Mouse (Mus musculus) embryonic facial prominence, embryonic 14.5 days (tissue): ENCODE measurements around the gene Tprkb. TPM values are rescaled to one million over a fixed set of nuclear protein-coding genes. Genes with fewer than 3 reads are reported as not detected.
"Not testable (repeated sequence)": the region's sequence is repeated elsewhere in the genome, so short reads cannot be mapped to it uniquely, and the experiment has no call there.

Source experiments
- ATAC-seq: fragments of 200-750 bp; cut with Nextera tagmentation; 2 replicates; pipeline ENCODE4 v1.8.0; 2017; ENCODE audit warnings: low read depth, moderate number of reproducible peaks, moderate TSS enrichment
- DNase-seq: peaks from one replicate; pipeline ENCODE4 v3.0.0-alpha.2; 2015; ENCODE audit warnings: low spot score
- H3K27ac ChIP-seq: fragments of 300-500 bp; sonication (generic); replicated peaks from 2 replicates; pipeline ENCODE4 v1.5.1; 2014; ENCODE audit warnings: low read depth, mild to moderate bottlenecking, low read length, moderate library complexity
- H3K27me3 ChIP-seq: fragments of 300-500 bp; sonication (generic); replicated peaks from 2 replicates; pipeline ENCODE4 v1.6.1; 2014; ENCODE audit warnings: low read length; ENCODE audit not compliant: control insufficient read depth, insufficient read depth
- H3K36me3 ChIP-seq: fragments of 300-500 bp; sonication (generic); 2 replicates; pipeline ENCODE4 v1.6.1; 2014; ENCODE audit warnings: low read length, mixed read lengths; ENCODE audit not compliant: control insufficient read depth, insufficient read depth
- H3K4me1 ChIP-seq: fragments of 300-500 bp; sonication (generic); 2 replicates; pipeline ENCODE4 v1.6.1; 2014; ENCODE audit warnings: antibody characterized with exemption, low read length; ENCODE audit not compliant: control insufficient read depth, insufficient read depth
- H3K4me2 ChIP-seq: fragments of 300-500 bp; sonication (generic); 2 replicates; pipeline ENCODE4 v1.6.1; 2014; ENCODE audit warnings: low read depth, mild to moderate bottlenecking, low read length, moderate library complexity, mixed read lengths
- H3K4me3 ChIP-seq: fragments of 300-500 bp; sonication (generic); 2 replicates; pipeline ENCODE4 v1.5.1; 2014; ENCODE audit warnings: low read depth, mild to moderate bottlenecking, low read length
- H3K9ac ChIP-seq: fragments of 300-500 bp; sonication (generic); 2 replicates; pipeline ENCODE4 v1.6.1; 2014; ENCODE audit warnings: low read depth, mild to moderate bottlenecking, low read length, moderate library complexity, mixed read lengths
- H3K9me3 ChIP-seq: fragments of 300-500 bp; sonication (generic); 2 replicates; pipeline ENCODE4 v1.6.1; 2016; ENCODE audit warnings: low read length; ENCODE audit not compliant: control insufficient read depth
- WGBS: fragments of 180-500 bp; shearing (Covaris S2); extraction: QIAGEN DNeasy Blood & Tissue Kit; methylation state at CpG from one replicate; pipeline ENCODE4 v1.1.7; 2014; 5-methylcytosine and 5-hydroxymethylcytosine counted together
- polyA plus RNA-seq: library from polyadenylated mRNA; unstranded; fragments of >200 nt; fragmentation: Nextera tagmentation; extraction: Ambion mirVana; gene quantifications from 2 replicates; pipeline ENCODE4 v1.2.1, GENCODE M21; 2014

The Tprkb gene
- polyA plus RNA-seq, 1 experiment from 2014 or later, result 23.7 TPM

DNA sequence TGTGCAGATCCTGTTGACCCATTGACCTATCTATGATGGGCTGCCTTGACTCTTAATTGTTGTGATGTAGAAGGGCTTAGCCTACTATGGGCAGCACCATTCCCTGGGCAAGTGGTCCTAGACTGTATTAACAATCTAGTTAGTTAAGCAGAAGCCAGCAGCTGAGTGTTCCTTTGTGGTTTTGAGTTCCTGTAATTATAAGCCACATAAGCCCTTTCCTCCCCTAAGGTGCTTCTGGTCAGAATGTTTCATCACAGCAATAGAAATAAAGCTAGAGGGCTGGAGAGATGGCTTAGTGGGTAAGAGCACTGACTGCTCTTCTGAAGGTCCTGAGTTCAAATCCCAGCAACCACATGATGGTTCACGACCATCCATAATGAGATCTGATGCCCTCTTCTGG is 12.0 kb downstream of the Tprkb start:
- no peak overlapping the region for H3K9ac ChIP-seq
- peaks cover 58% of the 10 kb centered on the region for H3K36me3 ChIP-seq
- no peaks in the 10 kb centered on the region for H3K27me3 ChIP-seq
- 93% methylated on average over 1 of the region's 1 CpGs for WGBS
- no peaks in the 10 kb centered on the region for H3K4me1 ChIP-seq
- no peaks in the 10 kb centered on the region for H3K9me3 ChIP-seq
- ATAC-seq (no peak), DNase-seq (no peak)
- no peak overlapping the region for H3K4me2 ChIP-seq
- no peak overlapping the region for H3K4me3 ChIP-seq
- H3K27ac ChIP-seq, result no peak overlapping the region

- Histone ChIP-seq H3K36me3 (peaks cover 80% of the 10 kb centered on the region), H3K4me2 (no peak overlapping the region), H3K4me1 (no peaks in the 10 kb centered on the region), H3K9ac (no peak overlapping the region), H3K9me3 (no peaks in the 10 kb centered on the region), H3K27me3 (no peaks in the 10 kb centered on the region), H3K4me3 (no peak overlapping the region), H3K27ac (no peak overlapping the region)
- 95% methylated on average over 1 of the region's 1 CpGs for WGBS
- DNase-seq (no peak), ATAC-seq (no peak)
Measured at GRCm38 (mm10) chr6:85926709-85927108, 15.0 kb downstream of the Tprkb start.

DNA sequence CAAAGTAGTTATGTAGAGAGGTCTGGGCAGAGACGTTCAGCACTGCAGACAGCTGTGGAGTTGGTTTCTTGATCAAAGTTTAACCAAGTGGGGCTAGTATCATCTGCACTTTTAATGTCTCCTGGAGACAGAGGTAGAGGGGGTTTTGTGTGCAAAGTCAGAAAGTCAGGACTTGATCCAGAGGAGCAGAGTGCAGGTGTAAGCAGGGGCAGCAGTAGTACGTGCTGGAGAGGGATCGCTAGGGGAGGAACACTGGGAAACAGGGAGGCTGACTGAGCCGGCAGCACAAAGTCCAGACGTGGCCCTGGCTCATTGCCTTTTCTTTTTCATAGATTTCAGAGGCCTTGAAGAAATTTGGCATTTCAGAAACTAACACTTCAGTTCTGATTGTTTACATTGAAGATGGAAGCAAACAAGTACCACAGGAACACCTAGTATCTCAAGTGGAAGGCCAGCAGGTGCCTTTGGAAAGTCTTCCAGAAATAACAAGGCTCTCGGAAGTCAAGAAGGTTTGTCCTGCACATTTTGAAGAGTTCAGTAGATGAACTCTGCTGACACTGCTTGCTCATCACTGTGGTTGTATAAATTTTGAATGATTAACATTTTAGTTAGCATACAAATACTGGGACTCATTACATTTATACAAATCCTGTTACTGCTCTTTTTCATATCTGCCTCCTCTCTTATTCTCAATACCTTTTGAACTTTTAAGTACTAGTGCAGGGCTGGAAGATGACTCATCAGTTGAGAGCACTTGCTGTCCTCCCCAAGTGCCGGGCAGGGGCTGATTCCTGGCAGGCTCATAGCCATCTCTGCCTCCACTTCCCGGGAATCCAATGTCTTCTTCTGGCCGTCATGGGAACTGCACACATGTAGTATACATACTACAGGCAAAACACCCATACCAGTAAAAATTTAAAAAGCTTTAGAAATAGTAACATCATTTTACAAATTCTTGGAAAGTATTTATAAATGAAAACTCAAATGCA is 16.1 kb downstream of the Tprkb start:
- WGBS, result 92% methylated on average over 9 of the region's 9 CpGs
- Histone ChIP-seq H3K4me3 (no peak overlapping the region), H3K9me3 (no peaks in the 10 kb centered on the region), H3K27ac (no peak overlapping the region), H3K27me3 (no peaks in the 10 kb centered on the region), H3K9ac (no peak overlapping the region), H3K36me3 (peaks cover 74% of the 10 kb centered on the region), H3K4me2 (no peak overlapping the region), H3K4me1 (no peaks in the 10 kb centered on the region)
- ATAC-seq (no peak), DNase-seq (no peak)

DNA sequence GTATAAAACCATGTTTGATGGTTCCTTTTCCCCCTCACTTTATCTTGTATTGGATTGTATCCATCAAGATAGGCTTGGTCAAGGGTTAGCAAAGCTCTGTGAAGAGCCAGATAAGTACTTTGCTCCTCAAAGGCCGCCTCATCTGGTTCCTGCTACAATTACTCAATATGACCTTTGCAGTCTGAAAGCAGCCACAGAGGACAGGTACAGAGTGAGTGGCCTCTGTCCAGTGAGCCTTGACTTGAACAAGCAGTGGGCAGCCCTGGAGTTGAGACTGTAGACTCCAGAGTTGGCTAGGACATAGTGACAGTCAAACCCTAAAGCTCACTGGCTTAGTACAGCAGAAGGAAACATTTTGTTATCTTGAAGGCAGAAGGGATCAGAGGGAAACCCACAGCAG is 17.6 kb downstream of the Tprkb start:
- Histone ChIP-seq H3K27ac (no peak overlapping the region), H3K4me3 (no peak overlapping the region), H3K27me3 (no peaks in the 10 kb centered on the region), H3K4me2 (no peak overlapping the region), H3K9me3 (no peaks in the 10 kb centered on the region), H3K4me1 (no peaks in the 10 kb centered on the region), H3K36me3 (peaks cover 68% of the 10 kb centered on the region), H3K9ac (no peak overlapping the region)
- 91% methylated on average over 1 of the region's 1 CpGs for WGBS
- no peak for DNase-seq
- ATAC-seq, result no peak

GRCm38 (mm10) chr6:85934047-85934446 is 22.4 kb downstream of the Tprkb start:
- ATAC-seq, result no peak
- H3K9me3 ChIP-seq, result no peaks in the 10 kb centered on the region
- H3K27ac ChIP-seq, result no peak overlapping the region
- H3K27me3 ChIP-seq, result no peaks in the 10 kb centered on the region
- peaks cover 24% of the 10 kb centered on the region for H3K36me3 ChIP-seq
- no peaks in the 10 kb centered on the region for H3K4me1 ChIP-seq
- DNase-seq, result no peak
- no peak overlapping the region for H3K4me3 ChIP-seq
- 83% methylated on average over 8 of the region's 8 CpGs for WGBS
- H3K9ac ChIP-seq, result no peak overlapping the region
- no peak overlapping the region for H3K4me2 ChIP-seq

DNA sequence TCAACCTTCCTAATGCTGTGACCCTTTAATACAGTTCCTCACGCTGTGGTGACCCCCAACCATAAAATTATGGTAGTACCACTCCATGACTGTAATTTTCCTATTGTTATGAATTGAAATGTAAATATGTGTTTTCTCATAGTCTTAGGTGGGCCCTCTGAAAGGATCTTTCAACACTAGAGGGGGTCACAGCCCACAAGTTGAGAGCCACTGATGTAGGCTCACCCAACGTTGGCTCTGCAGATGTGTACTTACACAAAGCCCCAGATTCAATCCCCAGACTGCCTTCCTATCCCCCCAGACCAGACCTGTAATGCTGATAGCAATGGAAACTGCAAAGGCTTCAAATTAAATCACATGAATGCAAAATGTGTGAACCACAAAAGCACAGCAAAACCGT is 24.0 kb downstream of the Tprkb start:
- H3K27me3 ChIP-seq, result no peaks in the 10 kb centered on the region
- no peak overlapping the region for H3K27ac ChIP-seq
- ATAC-seq, result no peak
- H3K4me3 ChIP-seq, result no peak overlapping the region
- no peaks in the 10 kb centered on the region for H3K4me1 ChIP-seq
- no peak overlapping the region for H3K9ac ChIP-seq
- no peak overlapping the region for H3K4me2 ChIP-seq
- WGBS, result 73% methylated on average over 3 of the region's 3 CpGs
- DNase-seq, result no peak
- H3K9me3 ChIP-seq, result no peaks in the 10 kb centered on the region
- peaks cover 13% of the 10 kb centered on the region for H3K36me3 ChIP-seq

GRCm38 (mm10) chr6:85936508-85937465 is 25.1 kb downstream of the Tprkb start:
- H3K36me3 ChIP-seq, result peaks cover 14% of the 10 kb centered on the region
- peak; percentile 87 for DNase-seq
- H3K4me1 ChIP-seq, H3K27me3 ChIP-seq, H3K9me3 ChIP-seq: not testable (repeated sequence)
- peak overlapping the region; percentile 55 for H3K4me2 ChIP-seq
- H3K27ac ChIP-seq, result 0 out of 2 replicates have a peak overlapping the region, but pooled peaks have one; percentile 52
- 3% methylated on average over 19 of the region's 50 CpGs for WGBS
- peak overlapping the region; percentile 66 for H3K9ac ChIP-seq
- peak; percentile 97 for ATAC-seq
- peak overlapping the region; percentile 49 for H3K4me3 ChIP-seq

DNA sequence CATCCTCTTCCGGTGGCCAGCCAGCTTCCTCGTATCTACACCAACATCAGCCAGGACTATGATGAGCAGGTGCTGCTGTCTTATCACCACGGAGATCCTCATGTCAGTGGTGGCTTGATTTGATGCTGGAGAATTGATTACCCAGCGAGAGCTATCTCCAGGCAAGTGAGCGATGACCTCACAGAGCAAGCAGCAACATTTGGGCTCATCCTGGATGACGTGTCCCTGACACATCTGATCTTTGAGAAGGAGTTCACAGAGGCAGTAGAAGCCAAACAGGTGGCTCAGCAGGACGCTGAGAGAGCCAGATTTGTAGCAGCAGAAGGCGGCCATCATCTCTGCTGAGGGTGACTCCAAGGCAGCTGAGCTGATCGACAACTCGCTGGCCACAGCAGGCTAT is 27.0 kb downstream of the Tprkb start:
- H3K9ac ChIP-seq, result no peak overlapping the region
- H3K4me3 ChIP-seq, result no peak overlapping the region
- no peak overlapping the region for H3K4me2 ChIP-seq
- no peak overlapping the region for H3K27ac ChIP-seq
- no peaks in the 10 kb centered on the region for H3K9me3 ChIP-seq
- no peaks in the 10 kb centered on the region for H3K4me1 ChIP-seq
- H3K36me3 ChIP-seq, result peaks cover 21% of the 10 kb centered on the region
- ATAC-seq, result no peak
- 81% methylated on average over 10 of the region's 10 CpGs for WGBS
- no peaks in the 10 kb centered on the region for H3K27me3 ChIP-seq
- DNase-seq, result no peak
